Mouse (Mus musculus) small intestine, adult 2 months (tissue): ENCODE data around the gene Actg1.

ENCODE experiments used
- CTCF ChIP-seq: fragments of 200-500 bp; IDR thresholded peaks from 2 replicates; pipeline ENCODE4 v1.5.1; 2012; ENCODE audit warnings: low read depth, mild to moderate bottlenecking, control low read depth, inconsistent platforms, low read length, moderate library complexity, mixed read lengths; ENCODE audit not compliant: insufficient replicate concordance, insufficient read length; ENCODE audit errors: extremely low read depth
- POLR2A ChIP-seq: fragments of 200-500 bp; IDR thresholded peaks from 2 replicates; pipeline ENCODE4 v1.6.1; 2012; ENCODE audit warnings: low read depth, mild to moderate bottlenecking, control low read depth, inconsistent platforms, low read length, moderate library complexity

- TF ChIP-seq CTCF (no peak), POLR2A (no peak)
Observed at GRCm38 (mm10) chr11:120373820-120374586, 25.7 kb upstream of the Actg1 start.
